Mouse (Mus musculus) midbrain, embryonic 15.5 days (tissue): ENCODE results near the gene Phf12. TPM values are rescaled to one million over a fixed set of nuclear protein-coding genes. Genes with fewer than 3 reads are reported as not detected.

Experiments
- ATAC-seq: fragments of 200-750 bp; cut with Nextera tagmentation; replicated peaks from 2 replicates; pipeline ENCODE4 v1.8.0; 2017; ENCODE audit warnings: moderate TSS enrichment
- H3K27ac ChIP-seq: fragments of 300-500 bp; sonication (generic); 2 replicates; pipeline ENCODE4 v1.5.1; 2015; ENCODE audit warnings: mild to moderate bottlenecking, inconsistent platforms
- H3K27me3 ChIP-seq: fragments of 300-500 bp; sonication (generic); replicated peaks from 2 replicates; pipeline ENCODE4 v1.6.1; 2015; ENCODE audit warnings: inconsistent platforms
- H3K36me3 ChIP-seq: fragments of 300-500 bp; sonication (generic); replicated peaks from 2 replicates; pipeline ENCODE4 v1.6.1; 2015; ENCODE audit warnings: inconsistent platforms
- H3K4me1 ChIP-seq: fragments of 300-500 bp; sonication (generic); 2 replicates; pipeline ENCODE4 v1.6.1; 2015; ENCODE audit warnings: inconsistent platforms
- H3K4me2 ChIP-seq: fragments of 300-500 bp; sonication (generic); 2 replicates; pipeline ENCODE4 v1.6.1; 2015; ENCODE audit warnings: inconsistent platforms, mild to moderate bottlenecking, moderate library complexity
- H3K4me3 ChIP-seq: fragments of 300-500 bp; sonication (generic); 2 replicates; pipeline ENCODE4 v1.5.1; 2015; ENCODE audit warnings: mild to moderate bottlenecking, inconsistent platforms
- H3K9ac ChIP-seq: fragments of 300-500 bp; sonication (generic); 2 replicates; pipeline ENCODE4 v1.6.1; 2015; ENCODE audit warnings: mild to moderate bottlenecking, inconsistent platforms
- H3K9me3 ChIP-seq: fragments of 300-500 bp; sonication (generic); 2 replicates; pipeline ENCODE4 v1.6.1; 2016; ENCODE audit warnings: inconsistent platforms
- WGBS: fragments of 180-500 bp; shearing (Covaris S2); methylation state at CpG from one replicate; pipeline ENCODE4 v1.1.7; 2015; ENCODE audit warnings: mixed read lengths; 5-methylcytosine and 5-hydroxymethylcytosine counted together
- microRNA counts: library from miRNA; unstranded; fragments of <30 nt; microRNA quantifications from one replicate; lab custom pipeline; 2016
- microRNA-seq: library from miRNA; unstranded; fragments of <30 nt; microRNA quantifications from one replicate; pipeline ENCODE4, GENCODE M21; 2016
- polyA plus RNA-seq: library from polyadenylated mRNA; unstranded; fragments of >200 nt; fragmentation: Nextera tagmentation; extraction: Ambion mirVana; gene quantifications from 2 replicates; pipeline ENCODE4 v1.2.1, GENCODE M21; 2015

The Phf12 gene
- polyA plus RNA-seq, 1 experiment from 2014 or later = 19.2 TPM

- WGBS = 87% methylated on average over 5 of the region's 5 CpGs
Measured at GRCm38 (mm10) chr11:78069130-78069529, 86.6 kb downstream of the Phf12 start.

DNA sequence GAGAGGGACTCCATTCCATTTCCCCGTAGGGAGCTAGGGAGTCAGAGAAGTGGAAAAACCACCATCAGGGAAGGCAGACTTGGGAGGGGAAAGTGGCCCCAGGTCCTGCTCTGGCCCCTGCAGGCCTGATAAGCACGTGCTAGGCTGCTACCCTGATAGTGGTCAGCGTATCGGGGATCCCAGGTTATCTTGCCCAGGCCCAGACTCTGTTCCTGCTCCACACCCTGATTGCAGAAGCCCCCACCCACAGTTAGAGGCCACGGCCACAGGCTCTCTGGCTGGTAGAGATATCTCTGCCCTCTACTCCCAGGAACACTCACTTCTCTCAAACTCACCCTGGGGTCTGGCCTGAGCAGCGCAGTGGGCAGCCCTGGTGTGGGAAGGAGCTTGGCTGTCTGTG, 87.1 kb downstream of the Phf12 start:
- Histone ChIP-seq H3K9me3 (no peaks in the 10 kb centered on the region), H3K9ac (no peak overlapping the region), H3K36me3 (peaks cover 13% of the 10 kb centered on the region), H3K4me2 (no peak overlapping the region), H3K4me1 (no peaks in the 10 kb centered on the region), H3K27me3 (no peaks in the 10 kb centered on the region), H3K27ac (no peak overlapping the region), H3K4me3 (no peak overlapping the region)
- 88% methylated on average over 6 of the region's 6 CpGs for WGBS
- no peak for ATAC-seq

More at GRCm38 (mm10) chr11:78069130-78069529, 86.6 kb downstream of the Phf12 start:
- Histone ChIP-seq H3K27ac (no peak overlapping the region), H3K9me3 (no peaks in the 10 kb centered on the region), H3K4me2 (no peak overlapping the region), H3K27me3 (no peaks in the 10 kb centered on the region), H3K4me3 (no peak overlapping the region), H3K9ac (no peak overlapping the region), H3K36me3 (peaks cover 8% of the 10 kb centered on the region), H3K4me1 (no peaks in the 10 kb centered on the region)
- ATAC-seq = no peak

GRCm38 (mm10) chr11:78071938-78072337, 89.4 kb downstream of the Phf12 start:
- Histone ChIP-seq H3K36me3 (peaks cover 25% of the 10 kb centered on the region), H3K9me3 (no peaks in the 10 kb centered on the region), H3K4me1 (no peaks in the 10 kb centered on the region), H3K27me3 (no peaks in the 10 kb centered on the region), H3K27ac (no peak overlapping the region), H3K9ac (no peak overlapping the region), H3K4me3 (no peak overlapping the region), H3K4me2 (no peak overlapping the region)
- no peak for ATAC-seq
- 76% methylated on average over 5 of the region's 5 CpGs for whole genome bisulfite sequencing

DNA sequence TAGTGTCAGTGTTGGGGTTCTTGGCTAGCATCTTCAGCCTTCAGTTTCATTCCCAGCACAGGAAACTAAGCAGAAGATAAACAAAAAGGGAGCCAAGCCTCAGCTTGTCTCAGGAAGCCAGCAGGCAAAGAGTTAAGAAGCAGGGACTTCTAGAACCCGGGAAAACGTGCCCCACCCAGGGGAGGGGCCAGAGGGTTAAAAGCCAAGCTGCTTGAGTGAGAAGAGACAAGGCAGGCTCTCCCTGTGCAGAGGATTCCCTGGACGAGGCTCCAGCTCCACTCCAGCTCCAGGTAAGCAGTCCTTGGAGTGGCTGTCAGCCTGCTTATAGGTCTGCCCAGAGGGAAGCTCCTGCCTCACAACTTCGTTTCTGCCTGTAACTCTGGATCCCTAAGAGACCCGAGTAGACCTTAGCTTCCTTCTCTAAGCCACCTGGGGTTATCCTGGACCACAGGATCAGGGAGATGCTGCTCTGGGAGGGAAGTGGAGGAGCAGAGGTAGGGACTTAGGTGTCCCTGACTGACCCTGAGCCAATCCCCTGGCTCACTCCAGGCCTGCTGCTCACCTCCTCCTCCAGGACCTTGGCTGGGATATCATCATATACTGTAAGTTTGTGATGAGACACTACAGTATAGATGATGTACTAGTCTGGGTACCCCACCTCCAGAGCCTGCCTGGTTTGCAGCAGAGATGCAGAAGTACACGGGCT, 90.0 kb downstream of the Phf12 start:
- H3K36me3 ChIP-seq = peaks cover 30% of the 10 kb centered on the region
- no peaks in the 10 kb centered on the region for H3K9me3 ChIP-seq
- H3K27me3 ChIP-seq = no peaks in the 10 kb centered on the region
- H3K9ac ChIP-seq = no peak overlapping the region
- H3K27ac ChIP-seq = no peak overlapping the region
- H3K4me3 ChIP-seq = no peak overlapping the region
- H3K4me2 ChIP-seq = no peak overlapping the region
- WGBS = 35% methylated on average over 6 of the region's 6 CpGs
- H3K4me1 ChIP-seq = no peaks in the 10 kb centered on the region
- no peak for ATAC-seq

DNA sequence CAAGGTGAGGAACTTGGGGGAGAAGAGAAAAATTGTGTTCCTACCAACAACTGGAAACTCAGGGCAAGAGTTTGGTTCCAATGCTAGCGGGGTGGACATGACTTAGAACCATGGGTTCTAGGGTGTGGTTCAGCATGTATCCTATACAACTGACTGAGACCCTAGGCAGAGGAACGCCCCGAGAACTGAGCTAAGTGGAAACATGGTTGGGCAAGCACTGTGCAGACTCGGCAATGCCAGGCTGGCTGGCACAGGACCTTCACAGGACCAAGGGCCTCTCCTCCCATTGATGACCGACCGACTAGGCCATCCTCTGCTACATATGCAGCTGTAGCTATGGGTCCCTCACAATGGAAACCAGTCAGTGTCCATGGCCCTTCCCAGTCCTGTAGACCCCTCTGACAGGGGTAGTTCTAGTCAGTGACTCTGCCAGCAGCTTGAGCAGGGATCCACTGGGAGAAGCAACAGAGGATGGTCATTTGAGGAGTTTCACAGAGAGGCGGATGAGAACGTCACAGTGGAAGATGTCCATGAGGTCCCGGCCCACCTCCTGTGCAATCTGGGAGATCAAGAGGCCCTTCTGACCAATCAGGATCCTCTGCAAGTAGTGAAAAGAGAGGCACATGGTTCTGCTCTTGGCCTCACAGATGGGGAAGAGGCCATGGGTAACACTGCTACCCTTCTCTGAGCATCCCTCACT, 91.2 kb downstream of the Phf12 start:
- 95% methylated on average over 9 of the region's 9 CpGs for WGBS
- ATAC-seq = no peak
- Histone ChIP-seq H3K36me3 (peaks cover 31% of the 10 kb centered on the region), H3K4me2 (no peak overlapping the region), H3K4me1 (no peaks in the 10 kb centered on the region; the same call in 1 of the 2 replicates), H3K9me3 (no peaks in the 10 kb centered on the region), H3K27me3 (no peaks in the 10 kb centered on the region), H3K9ac (no peak overlapping the region), H3K27ac (no peak overlapping the region), H3K4me3 (no peak overlapping the region)

DNA sequence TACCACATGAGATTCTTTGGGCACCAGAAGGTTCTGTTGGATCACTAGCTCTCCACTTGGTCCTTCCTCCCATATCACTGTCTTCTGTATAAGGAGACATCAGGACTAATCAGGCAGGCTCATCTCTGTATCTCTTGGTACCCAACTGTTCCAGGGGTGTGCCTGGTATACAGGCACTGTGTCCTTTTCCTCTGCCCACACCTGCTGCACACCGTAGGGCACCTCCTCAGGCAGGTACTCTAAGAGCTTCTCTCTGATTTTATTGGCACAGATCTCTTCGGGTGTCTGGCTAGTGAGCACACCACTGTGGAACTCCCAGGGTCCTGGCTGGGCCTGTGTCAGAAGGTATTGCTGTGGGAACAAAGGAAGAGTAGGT, 91.7 kb downstream of the Phf12 start:
- Histone ChIP-seq H3K27ac (no peak overlapping the region), H3K9me3 (no peaks in the 10 kb centered on the region), H3K36me3 (peaks cover 31% of the 10 kb centered on the region), H3K4me1 (peaks cover 5% of the 10 kb centered on the region), H3K4me2 (no peak overlapping the region), H3K9ac (no peak overlapping the region), H3K4me3 (no peak overlapping the region), H3K27me3 (no peaks in the 10 kb centered on the region)
- ATAC-seq = no peak
- 95% methylated on average over 2 of the region's 2 CpGs for WGBS

- Histone ChIP-seq H3K36me3 (peaks cover 31% of the 10 kb centered on the region), H3K27ac (no peak overlapping the region), H3K4me3 (no peak overlapping the region), H3K9me3 (no peaks in the 10 kb centered on the region), H3K4me1 (peaks cover 9% of the 10 kb centered on the region), H3K4me2 (no peak overlapping the region), H3K27me3 (no peaks in the 10 kb centered on the region), H3K9ac (no peak overlapping the region)
- WGBS = 90% methylated on average over 4 of the region's 4 CpGs
- ATAC-seq = no peak
Measured at GRCm38 (mm10) chr11:78074666-78075065, 92.1 kb downstream of the Phf12 start.

MicroRNA genes within 50 kb of the gene (microRNA counts, 519-probe panel; counts per million panel counts)
- microRNA mmu-miR-144 (lab: Ali Mortazavi, UCI) = 3,079 counts per million, percentile 70 among the panel's probes with 10 or more counts
- microRNA mmu-miR-451 (lab: Ali Mortazavi, UCI) = 2,875 counts per million, percentile 64 among the panel's probes with 10 or more counts

Small RNA genes within 50 kb of the gene (microRNA-seq; reads per million reads assigned to microRNA genes)
- gene Mir144 = 35.3 reads per million, percentile 41 among the genes with 10 or more reads in this experiment
- not detected for gene Mir451a
- gene Mir451b = not detected

Other genes starting within 250 kb of the Phf12 start
- 51.9 and 58.5 TPM in 2 replicates for gene Myo18a, start 219.5 kb upstream of the Phf12 start, polyA plus RNA-seq
- gene Gm10277, start 195.0 kb upstream of the Phf12 start, polyA plus RNA-seq = 2.3 and 3.0 TPM in 2 replicates
- 5.7 and 6.7 TPM in 2 replicates for gene Pipox, start 88.7 kb upstream of the Phf12 start, polyA plus RNA-seq
- 159 and 162 TPM in 2 replicates for gene Sez6, start 52.0 kb upstream of the Phf12 start, polyA plus RNA-seq
- gene Dhrs13, start 49.5 kb downstream of the Phf12 start, polyA plus RNA-seq = 51.8 and 52.7 TPM in 2 replicates
- 76.7 and 80.4 TPM in 2 replicates for gene Flot2, start 55.2 kb downstream of the Phf12 start, polyA plus RNA-seq
- gene Eral1, start 97.6 kb downstream of the Phf12 start, polyA plus RNA-seq = 31.7 and 33.5 TPM in 2 replicates
- gene Fam222b, start 111.9 kb downstream of the Phf12 start, polyA plus RNA-seq = 33.0 and 33.4 TPM in 2 replicates
- gene Traf4, start 182.8 kb downstream of the Phf12 start, polyA plus RNA-seq = 101 and 107 TPM in 2 replicates
- gene Nek8, start 193.9 kb downstream of the Phf12 start, polyA plus RNA-seq = 6.5 and 7.3 TPM in 2 replicates
- gene Tlcd1, start 194.0 kb downstream of the Phf12 start, polyA plus RNA-seq = 7.4 and 7.6 TPM in 2 replicates
- gene Rpl23a, start 200.8 kb downstream of the Phf12 start, polyA plus RNA-seq = 695 and 703 TPM in 2 replicates
- gene Rab34, start 205.7 kb downstream of the Phf12 start, polyA plus RNA-seq = 56.3 and 61.5 TPM in 2 replicates
- 1.7 and 2.2 TPM in 2 replicates for gene Proca1, start 210.6 kb downstream of the Phf12 start, polyA plus RNA-seq